24 mouse cellular contexts compared by ENCODE assay signal in genomic region chr16:39031350-39031749, GRCm38 (mm10).
DNase-seq lines count a peak whose midpoint lies in the region; ATAC-seq lines count a peak whose summit lies in the region.
"Had no signal": no experiment of that assay in that cellular context is flagged by ENCODE, and none has a peak within 500 bp of the region (broad histone marks: within the 10 kb centered on the region; RNA-seq: fewer than 3 reads in every experiment).

No protein-coding gene starts in this region.

- H3K9ac ChIP-seq in hindbrain, embryonic 15.5 days = no peak overlapping the region
- no peak overlapping the region for H3K9ac ChIP-seq in forebrain, embryonic 15.5 days (replicated peaks)
- H3K9ac ChIP-seq in intestine, embryonic 16.5 days (ENCODE audit: low read depth, low read length) = no peak overlapping the region
- H3K9ac ChIP-seq: liver, postnatal 0 days; stomach, embryonic 15.5 days had no signal

- no peaks in the 10 kb centered on the region for H3K36me3 ChIP-seq in hindbrain, embryonic 15.5 days
- H3K36me3 ChIP-seq in forebrain, embryonic 15.5 days = no peaks in the 10 kb centered on the region
- H3K36me3 ChIP-seq in intestine, embryonic 16.5 days (ENCODE audit: control insufficient read depth, insufficient read depth, low read length) = no peaks in the 10 kb centered on the region
- H3K36me3 ChIP-seq: heart, embryonic 10.5 days; limb, embryonic 10.5 days; stomach, embryonic 15.5 days had no signal

- H3K4me1 ChIP-seq in hindbrain, embryonic 15.5 days (replicated peaks) = no peaks in the 10 kb centered on the region
- peaks cover 4% of the 10 kb centered on the region for H3K4me1 ChIP-seq in forebrain, embryonic 15.5 days
- no peaks in the 10 kb centered on the region for H3K4me1 ChIP-seq in intestine, embryonic 16.5 days (ENCODE audit: control insufficient read depth, insufficient read depth, low read length)
- H3K4me1 ChIP-seq: heart, embryonic 10.5 days; limb, embryonic 10.5 days; stomach, embryonic 15.5 days had no signal

- 42% methylated on average over 2 of the region's 2 CpGs for WGBS in hindbrain, embryonic 15.5 days
- WGBS in forebrain, embryonic 15.5 days = 72% methylated on average over 2 of the region's 2 CpGs
- 69% methylated on average over 2 of the region's 2 CpGs for WGBS in intestine, embryonic 16.5 days

- DNase-seq in cerebellum, adult 11-12 months = peak; percentile 9
- no peak for DNase-seq in cerebellum, postnatal 4 days (ENCODE audit: low spot score in 2 of 2)
- DNase-seq in retina, postnatal 1 day = peak; percentile 56
- DNase-seq in retina, embryonic 14.5 days (ENCODE audit: low spot score) = no peak
- DNase-seq in layer of hippocampus, adult 9-10 months (ENCODE audit: low spot score) = no peak
- DNase-seq: adrenal gland, postnatal 14 days; gastrocnemius, postnatal 36 days; kidney, adult 18-20 months; kidney, postnatal 10 days; liver, postnatal 0 days; lung, postnatal 10 days; right cerebral cortex, postnatal 25 days; thymus, adult 18-20 months; thymus, postnatal 4 days had no signal

- H3K4me2 ChIP-seq in hindbrain, embryonic 15.5 days = no peak overlapping the region
- H3K4me2 ChIP-seq in forebrain, embryonic 15.5 days (replicated peaks) = no peak overlapping the region
- H3K4me2 ChIP-seq in intestine, embryonic 16.5 days (ENCODE audit: low read depth, low read length) = no peak overlapping the region
- H3K4me2 ChIP-seq: stomach, embryonic 15.5 days had no signal

- no peak overlapping the region for H3K4me3 ChIP-seq in hindbrain, embryonic 15.5 days
- H3K4me3 ChIP-seq in forebrain, embryonic 15.5 days = no peak overlapping the region
- no peak overlapping the region for H3K4me3 ChIP-seq in intestine, embryonic 16.5 days (ENCODE audit: low read length)
- H3K4me3 ChIP-seq: heart, embryonic 10.5 days; limb, embryonic 10.5 days; stomach, embryonic 15.5 days had no signal

- peak; percentile 75; the same call in 1 of the 2 replicates for ATAC-seq in hindbrain, embryonic 15.5 days (ENCODE audit: low FRiP score, low read depth)
- no peak for ATAC-seq in forebrain, embryonic 15.5 days (replicated peaks)
- ATAC-seq in intestine, embryonic 16.5 days = no peak
- ATAC-seq: CD4-positive, CD25-positive, alpha-beta regulatory T cell, adult 4 months; forebrain, embryonic 14.5 days; liver, postnatal 0 days; midbrain, embryonic 16.5 days; Patski had no signal

- no peak overlapping the region for H3K27ac ChIP-seq in hindbrain, embryonic 15.5 days (replicated peaks)
- H3K27ac ChIP-seq in forebrain, embryonic 15.5 days (replicated peaks) = no peak overlapping the region
- no peak overlapping the region for H3K27ac ChIP-seq in intestine, embryonic 16.5 days (ENCODE audit: low read length)
- H3K27ac ChIP-seq: heart, embryonic 10.5 days; limb, embryonic 10.5 days; stomach, embryonic 15.5 days had no signal

- H3K9me3 ChIP-seq in hindbrain, embryonic 15.5 days = no peaks in the 10 kb centered on the region
- H3K9me3 ChIP-seq in forebrain, embryonic 15.5 days = no peaks in the 10 kb centered on the region
- H3K9me3 ChIP-seq in intestine, embryonic 16.5 days (ENCODE audit: control insufficient read depth, low read length) = no peaks in the 10 kb centered on the region
- H3K9me3 ChIP-seq: heart, embryonic 10.5 days; limb, embryonic 10.5 days; stomach, embryonic 15.5 days had no signal

- no peaks in the 10 kb centered on the region for H3K27me3 ChIP-seq in hindbrain, embryonic 15.5 days
- no peaks in the 10 kb centered on the region for H3K27me3 ChIP-seq in forebrain, embryonic 15.5 days
- H3K27me3 ChIP-seq in intestine, embryonic 16.5 days (replicated peaks; ENCODE audit: control insufficient read depth, insufficient read depth, low read length) = no peaks in the 10 kb centered on the region
- H3K27me3 ChIP-seq: stomach, embryonic 15.5 days had no signal

Comparison
In these comparisons a context has a peak if more than half of its experiments do, and no peak if none do; other contexts are left out.
1. DNase-seq: peak in cerebellum, adult 11-12 months (single experiment) and retina, postnatal 1 day (single experiment); none in cerebellum, postnatal 4 days (0 of 2), retina, embryonic 14.5 days (single experiment) and layer of hippocampus, adult 9-10 months (single experiment).